Mouse (Mus musculus): ENCODE results near the gene Prdm10.

DNA sequence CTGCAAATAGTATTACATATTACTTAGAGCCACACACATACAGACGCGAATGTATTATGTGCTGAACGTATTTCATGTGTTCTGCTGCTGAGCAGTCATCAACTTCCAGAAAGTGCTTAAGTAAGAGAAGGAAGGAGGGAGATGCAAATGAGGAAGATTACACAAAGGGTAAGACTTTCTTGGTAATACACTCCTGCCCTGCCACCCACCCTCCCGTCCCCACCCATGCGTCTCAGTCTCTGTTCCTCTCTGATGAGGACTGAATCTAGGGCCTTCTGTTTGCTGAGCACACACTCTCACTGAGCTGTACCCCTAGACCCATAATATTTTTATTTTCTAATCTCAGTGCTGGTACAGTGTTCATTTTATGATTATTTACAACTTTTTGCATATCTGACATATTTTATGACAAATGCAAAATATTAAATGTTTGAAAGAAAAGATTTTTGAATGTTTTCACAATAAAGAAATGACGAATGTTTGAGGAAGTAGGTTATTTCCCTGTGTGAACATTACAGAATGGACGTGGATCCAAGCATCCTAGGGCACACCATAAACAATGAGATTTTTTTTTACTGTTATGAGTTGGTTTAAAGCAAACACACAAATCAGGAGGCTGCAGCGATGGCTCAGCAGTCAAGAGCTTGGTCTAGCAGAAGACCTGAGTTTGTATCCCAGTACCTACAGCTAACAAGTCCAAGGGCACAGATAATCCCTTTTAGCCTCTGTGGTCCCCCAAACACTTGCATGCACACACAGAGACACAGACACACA lies 32.7 kb upstream of the Prdm10 start:
- TF ChIP-seq CTCF (IDR thresholded peaks at IDR 0.05; ENCODE audit: low read depth) (no peak), EP300 (optimal IDR thresholded peaks at IDR 0.05) (no peak)
